Mouse (Mus musculus) layer of hippocampus, adult 9-10 months (tissue): ENCODE results near the gene Pip4k2a.

Experiments
- DNase-seq: peaks from one replicate; pipeline ENCODE4 v3.0.0; 2022; ENCODE audit warnings: low spot score

Gene Pip4k2a

GRCm38 (mm10) chr2:18923098-18923649 lies 74.8 kb downstream of the Pip4k2a start:
- DNase-seq: no peak

GRCm38 (mm10) chr2:18921570-18922180 lies 76.3 kb downstream of the Pip4k2a start:
- no peak for DNase-seq

GRCm38 (mm10) chr2:18920461-18920877 lies 77.5 kb downstream of the Pip4k2a start:
- DNase-seq: no peak

GRCm38 (mm10) chr2:18919797-18920354 lies 78.0 kb downstream of the Pip4k2a start:
- DNase-seq: no peak

GRCm38 (mm10) chr2:18917838-18918237 lies 80.1 kb downstream of the Pip4k2a start:
- no peak for DNase-seq

- DNase-seq: no peak
Measured at GRCm38 (mm10) chr2:18917380-18917750, 80.6 kb downstream of the Pip4k2a start.

GRCm38 (mm10) chr2:18916615-18917379 lies 81.1 kb downstream of the Pip4k2a start:
- DNase-seq: no peak

GRCm38 (mm10) chr2:18916042-18916407 lies 81.9 kb downstream of the Pip4k2a start:
- no peak for DNase-seq

GRCm38 (mm10) chr2:18915372-18916041 lies 82.4 kb downstream of the Pip4k2a start:
- DNase-seq: no peak

GRCm38 (mm10) chr2:18914750-18915149 lies 83.2 kb downstream of the Pip4k2a start:
- DNase-seq: no peak

GRCm38 (mm10) chr2:18913642-18914041 lies 84.3 kb downstream of the Pip4k2a start:
- DNase-seq: no peak

- no peak for DNase-seq
Measured at GRCm38 (mm10) chr2:18911251-18911934, 86.5 kb downstream of the Pip4k2a start.

GRCm38 (mm10) chr2:18910209-18910608 lies 87.7 kb downstream of the Pip4k2a start:
- no peak for DNase-seq

GRCm38 (mm10) chr2:18909713-18910112 lies 88.2 kb downstream of the Pip4k2a start:
- no peak for DNase-seq

- no peak for DNase-seq
Measured at GRCm38 (mm10) chr2:18907269-18907668, 90.7 kb downstream of the Pip4k2a start.

GRCm38 (mm10) chr2:18906421-18907084 lies 91.4 kb downstream of the Pip4k2a start:
- no peak for DNase-seq

- DNase-seq: no peak
Measured at GRCm38 (mm10) chr2:18903301-18904068, 94.4 kb downstream of the Pip4k2a start.

- DNase-seq: no peak
Measured at GRCm38 (mm10) chr2:18901133-18901532, 96.8 kb downstream of the Pip4k2a start.

- no peak for DNase-seq
Measured at GRCm38 (mm10) chr2:18900635-18901034, 97.3 kb downstream of the Pip4k2a start.

GRCm38 (mm10) chr2:18897742-18898256 lies 100.1 kb downstream of the Pip4k2a start:
- no peak for DNase-seq
